Mouse (Mus musculus): ENCODE results near the gene Zswim2.
"Not testable (repeated sequence)": the region's sequence is repeated elsewhere in the genome, so short reads cannot be mapped to it uniquely, and the experiment has no call there.

DNA sequence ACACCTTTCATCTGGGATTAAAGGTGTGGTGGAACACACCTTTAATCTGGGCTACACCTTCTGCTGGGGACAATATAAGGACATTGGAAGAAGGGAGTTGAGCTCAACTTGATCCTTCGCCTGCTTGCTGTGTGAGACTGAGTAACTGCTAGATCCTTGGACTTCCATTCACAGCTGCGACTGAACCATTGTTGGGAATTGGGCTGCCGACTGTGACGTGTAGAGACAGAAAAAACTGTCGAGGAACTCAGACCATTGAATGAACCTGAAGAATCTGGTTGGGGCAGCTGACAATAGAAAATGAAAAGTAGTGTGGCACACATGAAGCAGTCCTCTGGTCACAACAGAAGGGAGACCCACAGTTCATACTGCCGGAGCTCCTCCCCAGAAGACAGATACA lies 26.0 kb upstream of the Zswim2 start, which contains the start of gene Gm13695:
- TF ChIP-seq EP300 (IDR thresholded peaks at IDR 0.05; ENCODE audit: low read depth in 1 of 2, low read length in 2 of 2); CTCF (IDR thresholded peaks at IDR 0.05 in 2 of 3, conservative IDR thresholded peaks at IDR 0.05 in 1 of 3; ENCODE audit: control insufficient read depth in 1 of 3, insufficient read depth in 1 of 3, low read depth in 2 of 3, low read length in 3 of 3, poor library complexity in 1 of 3, severe bottlenecking in 1 of 3); GATA1 (IDR thresholded peaks at IDR 0.05; ENCODE audit: low read depth, low read length); SIN3A (IDR thresholded peaks at IDR 0.05; ENCODE audit: low read length); ZKSCAN1 (IDR thresholded peaks at IDR 0.05; ENCODE audit: low read depth, low read length); NRF1 (IDR thresholded peaks at IDR 0.05; ENCODE audit: insufficient read depth, low read depth, low read length, poor library complexity, severe bottlenecking); POLR2A (IDR thresholded peaks at IDR 0.05; ENCODE audit: control insufficient read depth in 1 of 2, insufficient read depth in 1 of 2, low read depth in 1 of 2, low read length in 2 of 2, poor library complexity in 1 of 2); MAZ (IDR thresholded peaks at IDR 0.05; ENCODE audit: low read depth, low read length); TAL1 (IDR thresholded peaks at IDR 0.05; ENCODE audit: low read length); MAX (IDR thresholded peaks at IDR 0.05; ENCODE audit: low read length): not testable (repeated sequence)

Measured in MEL (cell line).